Mouse (Mus musculus) MN1 (cell line): ENCODE data around the gene 2010005H15Rik.
"Not testable (repeated sequence)": the region's sequence is repeated elsewhere in the genome, so short reads cannot be mapped to it uniquely, and the experiment has no call there.

Experiments used
- DNase-seq: peaks from one replicate; pipeline ENCODE4 v3.0.0-alpha.2; 2016; ENCODE audit warnings: low spot score

The 2010005H15Rik gene

DNA sequence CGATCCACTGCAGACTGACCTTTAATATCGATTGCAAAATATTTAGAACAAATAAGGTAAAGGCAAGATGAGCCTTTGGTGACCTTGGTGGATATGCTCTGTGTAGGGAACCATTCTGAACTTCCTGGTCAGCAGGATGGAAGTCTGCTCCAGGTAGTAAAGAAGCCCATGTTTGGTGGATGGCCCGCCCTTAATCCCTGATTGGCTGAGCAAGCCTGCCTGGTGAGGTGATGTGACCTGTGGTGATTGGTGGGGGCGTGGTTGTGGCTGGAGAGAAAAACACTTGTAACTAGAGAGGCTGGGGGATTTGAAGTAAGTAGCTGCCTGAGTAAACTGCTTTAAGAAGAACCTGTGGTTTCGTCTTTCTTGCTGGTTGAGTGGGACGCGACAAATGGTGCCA, at the start of gene 2010005H15Rik:
2010005H15Rik (plus strand) TSS at position 301 of the 400 bp plus-strand sequence.
- DNase-seq, result not testable (repeated sequence)

DNA sequence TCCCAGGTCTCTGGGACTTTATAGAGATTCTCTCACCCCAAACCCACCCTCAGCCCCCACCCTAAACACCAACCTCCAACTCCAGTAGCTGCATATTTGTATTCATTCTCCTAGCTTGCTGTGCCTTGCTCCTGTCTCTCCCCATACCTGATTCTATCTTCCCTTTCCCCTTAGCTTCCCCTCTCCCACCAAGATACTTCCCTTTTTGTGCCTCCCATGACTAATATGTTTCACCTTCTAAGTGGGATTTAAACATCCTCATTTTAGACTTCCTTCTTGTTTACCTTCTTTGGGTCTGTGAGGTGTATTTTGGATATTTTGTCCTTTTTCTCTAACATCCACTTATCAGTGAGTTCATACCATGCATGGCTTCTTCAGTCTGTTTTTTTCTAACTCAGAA, 45.2 kb upstream of the 2010005H15Rik start:
- DNase-seq, result no peak

DNA sequence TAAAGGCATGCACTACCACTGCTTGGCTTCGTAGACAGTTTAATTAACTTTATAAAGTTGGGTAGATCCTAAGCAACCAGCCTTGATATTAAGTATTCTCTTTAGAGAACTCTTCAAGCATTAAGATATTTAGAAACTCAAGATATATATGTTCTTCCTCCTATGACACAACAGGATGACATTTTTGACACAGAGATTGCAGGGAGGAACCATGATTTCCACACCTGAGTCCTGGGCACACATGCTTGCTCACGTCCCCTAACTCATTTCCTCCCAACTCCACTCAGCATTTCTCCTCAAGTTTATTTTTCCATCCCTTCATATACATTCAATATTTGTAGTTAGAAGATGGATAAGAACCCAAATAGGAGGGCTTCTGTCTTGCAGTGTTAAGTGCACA, 41.4 kb upstream of the 2010005H15Rik start:
- DNase-seq, result no peak

DNA sequence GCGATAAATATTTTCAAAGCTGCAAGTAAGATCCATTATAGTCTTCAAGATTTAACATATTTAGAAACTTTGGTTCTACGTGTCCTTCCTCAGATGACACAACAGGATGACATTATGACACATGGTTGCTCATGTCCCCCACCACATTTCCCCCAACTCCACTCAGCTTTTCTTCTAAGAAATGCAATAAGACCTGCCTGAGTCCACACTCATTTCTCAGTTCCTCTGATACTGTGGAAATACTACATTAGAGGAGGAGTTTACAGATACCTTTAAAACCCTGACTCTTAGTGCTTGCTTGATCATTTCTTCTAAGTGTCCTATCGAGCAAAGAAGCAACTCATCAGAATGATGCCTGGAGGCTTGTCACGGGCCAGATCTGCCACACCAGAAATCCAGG, 37.4 kb upstream of the 2010005H15Rik start, which contains the start of gene Gm5483:
Gm5483 (plus strand) TSS at position 301 of the 400 bp plus-strand sequence.
- not testable (repeated sequence) for DNase-seq

DNA sequence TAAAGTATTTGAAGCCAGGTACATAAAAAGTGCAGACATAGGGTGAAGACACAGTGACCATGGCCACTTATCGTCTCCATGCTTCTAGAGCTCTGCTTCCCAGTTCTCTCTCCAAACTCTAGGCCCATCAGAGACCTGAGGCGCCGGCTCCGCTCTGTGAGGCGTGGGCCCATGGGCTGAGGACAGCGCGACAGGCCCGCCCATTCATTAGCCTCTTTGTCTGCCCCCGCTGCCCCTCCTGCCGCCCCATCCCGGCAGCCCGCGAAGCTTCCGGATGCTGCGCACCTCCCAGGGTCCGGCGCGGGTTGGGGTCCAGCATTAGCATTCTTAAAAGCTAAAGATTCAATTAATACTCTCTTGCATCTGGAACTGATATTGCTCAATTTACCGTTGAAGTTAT, 22.0 kb upstream of the 2010005H15Rik start:
- no peak for DNase-seq

DNA sequence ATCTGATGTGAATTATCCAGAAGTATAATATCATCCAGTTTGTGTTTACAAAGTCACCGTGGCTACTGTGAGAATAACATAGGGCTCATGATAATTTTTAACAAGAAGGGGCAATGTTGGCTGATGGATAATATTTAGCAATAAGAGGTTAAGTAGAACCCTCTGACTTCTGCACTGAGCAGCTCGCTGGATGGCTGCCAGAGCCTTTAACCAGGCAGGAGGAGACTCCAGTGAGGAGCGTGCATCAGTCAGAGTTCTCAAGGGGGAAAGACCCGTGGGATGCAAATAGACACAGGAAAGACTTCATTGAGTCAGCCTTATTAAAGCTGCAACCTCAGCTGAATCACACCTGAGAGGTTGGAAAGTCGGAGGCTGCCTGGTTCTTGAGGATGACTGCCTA, 17.4 kb upstream of the 2010005H15Rik start:
- DNase-seq, result no peak

DNA sequence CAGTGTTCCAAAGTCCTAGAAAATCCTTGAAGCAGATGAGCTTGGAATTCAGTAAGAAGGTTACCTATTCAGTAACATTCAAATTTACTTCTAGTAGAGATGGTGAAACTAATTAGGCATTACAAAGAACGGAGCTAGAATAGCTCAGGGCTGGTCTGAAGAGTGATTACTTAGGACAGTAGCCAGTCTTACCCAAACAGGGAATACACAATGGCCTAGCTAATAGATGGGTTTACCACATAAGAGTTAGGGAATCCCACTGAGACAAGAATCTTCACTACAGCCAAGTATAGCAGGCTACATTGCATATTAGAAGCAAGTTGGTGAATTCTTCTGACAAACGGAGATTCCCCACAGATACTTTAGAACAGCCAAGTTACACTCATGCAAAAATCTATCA, 15.6 kb upstream of the 2010005H15Rik start:
- DNase-seq, result not testable (repeated sequence)

DNA sequence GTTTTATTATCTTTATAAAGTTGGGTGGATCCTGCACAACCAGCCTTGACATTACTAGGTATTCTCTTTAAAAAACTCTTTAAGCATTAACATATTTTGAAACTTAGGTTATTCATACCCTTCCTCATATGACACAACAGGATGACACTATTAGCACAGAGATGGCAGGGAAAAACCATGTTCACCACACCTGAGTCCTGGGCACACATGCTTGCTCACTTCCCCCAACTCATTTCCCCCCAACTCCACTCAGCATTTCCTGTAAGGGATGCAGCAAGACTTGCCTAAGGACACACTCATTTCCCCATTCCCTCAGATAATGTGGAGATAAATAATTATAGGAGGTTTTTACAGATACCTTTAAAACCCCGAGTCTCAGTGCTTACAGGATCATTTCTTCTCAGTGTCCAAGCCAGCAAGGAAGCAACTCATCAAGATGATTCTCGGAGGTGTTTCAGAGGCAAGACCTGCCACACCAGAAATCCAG, 11.3 kb upstream of the 2010005H15Rik start, which contains the start of gene Gm5416:
Gm5416 (plus strand) TSS at position 437 of the 487 bp plus-strand sequence.
- DNase-seq, result no peak

DNA sequence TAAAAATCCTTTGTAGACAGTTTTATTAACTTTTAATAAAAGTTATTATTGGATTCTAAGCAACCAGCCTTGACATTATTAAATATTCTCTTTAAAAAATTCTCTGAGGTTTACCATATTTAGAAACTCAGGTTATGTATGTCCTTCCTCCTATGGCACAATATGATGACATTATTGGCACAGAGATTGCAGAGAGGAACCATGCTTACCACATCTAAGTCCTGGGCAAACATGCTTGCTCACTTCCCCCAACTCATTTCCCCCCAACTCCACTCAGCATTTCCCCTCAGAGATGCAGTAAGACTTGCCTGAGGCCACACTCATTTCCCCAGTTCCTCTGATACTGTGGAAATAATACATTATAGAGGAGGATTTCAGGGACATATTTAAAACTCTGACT, 39.3 kb downstream of the 2010005H15Rik start:
- DNase-seq, result not testable (repeated sequence)

DNA sequence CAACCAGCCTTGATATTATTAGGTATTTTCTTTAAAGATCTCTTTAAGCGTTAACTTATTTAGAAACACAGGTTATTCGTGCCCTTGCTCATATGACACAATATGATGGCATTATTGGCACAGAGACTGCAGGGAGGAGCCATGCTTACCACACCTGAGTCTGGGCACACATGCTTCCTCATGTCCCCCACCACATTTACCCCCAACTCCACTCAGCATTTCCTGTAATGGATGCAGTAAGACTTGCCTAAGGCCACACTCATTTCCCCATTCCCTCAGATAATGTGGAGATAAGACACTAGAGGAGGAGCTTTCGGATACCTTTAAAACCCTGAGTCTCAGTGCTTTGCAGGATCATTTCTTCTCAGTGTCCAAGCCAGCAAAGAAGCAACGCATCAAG, 55.5 kb downstream of the 2010005H15Rik start, which contains the start of gene Stfa1:
Stfa1 (plus strand) TSS at position 156 of the 400 bp plus-strand sequence.
- not testable (repeated sequence) for DNase-seq

DNA sequence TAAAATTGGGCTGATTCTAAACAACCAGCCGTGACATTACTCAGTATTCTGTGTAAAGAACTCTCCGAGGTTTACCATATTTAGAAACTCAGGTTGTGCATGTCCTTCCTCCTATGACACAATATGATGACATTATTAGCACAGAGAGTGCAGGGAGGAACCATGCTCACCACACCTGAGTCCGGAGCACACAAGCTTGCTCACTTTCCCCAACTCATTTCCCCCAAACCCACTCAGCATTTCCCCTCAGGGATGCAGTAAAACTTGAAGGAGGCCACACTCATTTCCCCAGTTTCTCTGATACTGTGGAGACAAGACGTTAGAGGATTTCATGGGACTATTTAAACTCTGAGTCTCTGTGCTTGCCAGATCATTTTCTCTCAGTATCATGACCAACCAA, 67.9 kb downstream of the 2010005H15Rik start:
- no peak for DNase-seq
